Mouse (Mus musculus) left cerebral cortex, postnatal 25 days (tissue): ENCODE measurements around the gene Actg2. TPM values are rescaled to one million over a fixed set of nuclear protein-coding genes. Genes with fewer than 3 reads are reported as not detected.
"Not testable (repeated sequence)": the region's sequence is repeated elsewhere in the genome, so short reads cannot be mapped to it uniquely, and the experiment has no call there.

Experiments
- DNase-seq, 2 experiments: peaks; one replicate each; pipeline ENCODE4 v3.0.0; 2022; ENCODE audit warnings: low spot score in 2 of 2, mixed read lengths in 1 of 2
- intact Hi-C: fragments of 180-260 bp; cut with DNase I; formaldehyde crosslinking; loops from one replicate; pipeline ENCODE4 v1.15.1; 2025
- total RNA-seq, 2 experiments: library from RNA; stranded (reverse); gene quantifications; 2 replicates each; pipeline ENCODE4 v1.2.3; 2021

Actg2 gene
- total RNA-seq, result not detected

DNA sequence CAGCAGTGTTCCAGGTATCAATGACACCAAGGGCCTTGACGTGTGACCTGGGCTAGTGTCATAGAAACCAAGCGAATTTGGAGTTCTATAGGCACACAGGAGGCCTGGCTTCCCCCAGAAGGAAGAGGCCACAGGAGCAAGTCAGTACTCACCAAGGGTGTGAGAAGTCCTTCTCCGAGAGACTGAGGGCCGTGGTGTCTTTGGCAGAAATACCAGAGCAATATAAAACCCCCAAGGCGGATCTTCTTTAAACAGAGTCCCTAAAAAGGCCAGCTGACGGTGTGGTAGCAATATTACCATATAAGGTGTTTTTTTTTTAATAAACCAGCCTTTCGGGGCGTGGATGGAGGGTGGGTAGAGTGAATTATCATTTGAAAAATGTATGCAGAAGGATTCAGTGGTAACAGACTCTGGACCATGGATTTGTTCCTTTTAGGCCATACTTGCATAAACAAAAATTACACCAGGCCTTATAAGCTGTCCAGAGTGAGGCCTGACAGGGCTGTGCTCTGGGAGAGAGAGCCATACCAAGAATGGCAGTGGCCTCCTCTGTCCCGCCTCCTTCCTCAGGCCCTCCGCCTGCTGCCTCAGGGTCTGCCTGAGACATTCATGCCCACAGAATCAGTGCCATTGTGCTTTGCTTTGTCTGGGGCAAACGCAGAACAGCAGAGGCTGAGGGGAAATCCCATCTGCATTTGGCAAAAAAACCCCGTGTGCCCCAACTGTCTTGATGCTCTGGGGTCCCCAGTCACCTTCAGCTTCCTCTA, at the start of gene Actg2:
Actg2 (minus strand) TSS at position 238 of the 767 bp plus-strand sequence.
- no peak for DNase-seq
- intact Hi-C loops, result no loop called here

DNA sequence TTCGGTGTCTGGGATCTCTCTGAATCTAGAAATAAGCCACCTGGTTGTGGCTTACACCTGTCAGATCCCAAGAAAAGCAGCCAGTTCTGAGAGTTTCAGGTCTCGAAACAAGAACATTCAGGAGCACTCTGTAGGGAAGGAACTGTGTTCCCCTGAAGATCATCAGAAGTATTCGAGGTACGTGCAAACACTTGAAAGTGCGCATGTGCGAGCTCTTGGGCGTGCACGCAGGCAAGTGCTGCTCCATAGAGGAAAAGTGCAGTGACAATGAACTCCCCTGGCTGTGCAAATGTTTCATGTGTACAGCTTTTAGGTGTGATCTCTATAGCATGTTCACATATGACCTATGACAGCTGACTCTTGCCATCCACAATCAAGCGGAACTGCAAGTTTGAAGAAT, 49.3 kb upstream of the Actg2 start:
- intact Hi-C loops, result loop anchor here (10.0 kb wide), 1 partner anchor 169 kb away; no protein-coding TSS in a partner anchor
- not testable (repeated sequence) for DNase-seq

DNA sequence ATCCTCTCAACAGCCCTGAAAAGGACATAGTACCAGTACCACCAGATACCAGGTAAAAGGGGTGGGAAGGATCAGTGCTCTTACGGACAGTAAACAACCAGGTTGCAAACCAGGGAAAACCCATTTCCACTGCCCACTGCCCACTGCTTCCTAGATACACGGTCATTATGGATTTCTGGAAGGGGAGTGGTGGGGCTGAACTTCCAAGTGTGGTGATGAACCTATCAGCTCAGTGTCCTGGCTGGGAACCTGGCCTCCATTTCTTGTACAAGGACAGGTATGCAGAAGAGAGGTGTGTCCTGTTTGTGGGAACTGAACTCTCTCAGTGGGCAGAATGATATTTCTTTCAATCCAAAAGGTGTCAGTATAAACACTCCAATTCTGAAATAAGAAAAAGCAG, 47.5 kb upstream of the Actg2 start:
- intact Hi-C loops, result loop anchor here (1.0 to 10.0 kb wide), 3 partner anchors 33 to 171 kb away; no protein-coding TSS in a partner anchor
- no peak for DNase-seq

DNA sequence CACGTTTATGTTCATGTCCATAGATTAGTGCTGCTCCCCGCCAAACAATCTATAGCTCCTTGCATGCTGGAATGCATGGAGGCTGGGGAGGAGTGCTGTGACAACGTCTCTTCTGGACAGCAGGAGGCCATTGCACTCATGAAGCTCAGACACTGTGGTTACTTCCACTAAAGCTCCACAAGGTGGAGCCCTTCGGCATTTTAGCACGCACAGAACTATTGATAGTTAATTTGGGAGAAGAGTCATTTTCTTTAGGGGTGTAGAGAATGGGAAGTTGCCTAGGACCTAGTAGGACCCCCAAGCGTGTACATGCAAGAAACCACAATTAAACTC, 46.8 kb upstream of the Actg2 start:
- intact Hi-C loops, result loop anchor here (1.0 to 10.0 kb wide), 3 partner anchors 34 to 172 kb away; no protein-coding TSS in a partner anchor
- peak; percentile 47 to 60 for DNase-seq

DNA sequence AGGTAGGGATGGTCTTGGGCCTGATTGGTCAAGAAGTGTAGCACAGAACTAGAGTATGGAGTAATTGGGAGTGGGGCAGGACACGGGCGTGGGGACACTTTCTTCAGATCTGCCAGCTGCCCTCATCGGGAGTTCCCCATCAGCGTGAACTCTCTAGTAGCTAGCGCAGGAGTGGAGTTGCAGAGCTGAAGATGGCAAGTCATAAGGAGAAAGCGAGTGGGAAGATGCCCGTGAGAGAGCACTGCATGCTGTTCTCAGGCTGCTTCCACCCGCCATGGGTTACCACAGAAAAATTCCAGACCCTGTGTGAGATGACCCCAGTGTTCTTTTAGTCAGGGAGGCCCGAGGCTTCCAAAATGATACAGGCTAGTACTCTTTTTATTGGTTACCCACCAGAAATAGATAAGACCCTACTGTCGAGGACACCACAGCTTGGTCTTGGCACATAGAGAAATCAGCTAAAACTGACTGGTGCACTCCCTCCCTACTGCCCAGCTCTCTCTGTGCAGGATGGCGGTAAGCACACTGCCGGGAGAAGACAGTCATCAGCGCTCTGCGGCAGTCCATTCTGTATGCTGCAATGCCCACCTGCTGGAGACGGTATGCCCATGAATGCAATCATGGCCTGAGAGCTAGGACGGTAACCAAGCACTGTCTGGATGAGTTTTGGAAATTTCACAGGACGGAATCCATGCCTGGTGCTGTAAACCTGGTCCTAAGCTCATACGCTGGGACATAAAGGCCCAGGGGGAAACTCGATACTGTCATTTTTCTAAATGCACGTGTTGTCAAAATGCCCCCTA, 46.3 kb upstream of the Actg2 start:
- intact Hi-C loops, result loop anchor here (2.0 to 10.0 kb wide), 2 partner anchors 34 to 172 kb away; no protein-coding TSS in a partner anchor
- DNase-seq, result no peak

DNA sequence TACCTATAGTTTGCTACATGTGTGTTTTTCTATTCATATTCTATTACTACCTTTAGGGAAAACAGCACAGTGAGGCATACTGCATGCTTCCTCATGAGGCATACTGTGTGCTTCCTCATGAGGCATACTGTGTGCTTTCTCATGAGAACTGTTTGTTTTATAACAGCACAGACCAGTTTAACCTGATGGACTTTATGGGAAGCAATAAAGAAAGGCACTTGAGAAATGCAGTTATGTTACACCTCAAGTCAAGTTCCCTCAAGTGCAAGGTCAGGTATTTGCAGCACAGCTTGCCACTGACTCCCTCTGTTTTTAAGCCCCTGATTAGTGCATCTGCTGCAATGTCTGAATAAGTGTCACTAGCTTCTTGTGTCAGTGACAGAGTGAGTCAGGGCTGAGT, 41.5 kb upstream of the Actg2 start:
- DNase-seq, result no peak
- intact Hi-C loops, result no loop called here

DNA sequence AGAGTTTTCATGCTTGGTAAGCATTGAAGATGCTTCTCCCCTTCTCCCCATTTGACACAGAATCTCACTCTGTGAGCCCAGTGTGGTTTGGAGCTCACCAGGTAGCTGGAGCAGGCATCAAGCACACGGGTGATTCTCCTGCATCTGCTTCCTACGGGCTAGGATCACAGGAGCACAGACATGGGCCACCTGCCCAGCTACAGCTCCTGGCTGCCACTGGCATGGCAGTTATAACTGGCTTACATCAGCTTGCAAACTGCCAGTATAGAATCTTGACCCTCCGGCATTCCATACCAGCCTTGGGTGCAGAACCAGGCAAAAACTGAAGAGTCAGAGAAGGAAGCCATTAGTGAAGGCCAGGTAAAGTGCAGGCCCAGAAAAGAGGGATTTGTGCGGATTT, 39.5 kb upstream of the Actg2 start:
- no peak for DNase-seq
- intact Hi-C loops, result no loop called here

DNA sequence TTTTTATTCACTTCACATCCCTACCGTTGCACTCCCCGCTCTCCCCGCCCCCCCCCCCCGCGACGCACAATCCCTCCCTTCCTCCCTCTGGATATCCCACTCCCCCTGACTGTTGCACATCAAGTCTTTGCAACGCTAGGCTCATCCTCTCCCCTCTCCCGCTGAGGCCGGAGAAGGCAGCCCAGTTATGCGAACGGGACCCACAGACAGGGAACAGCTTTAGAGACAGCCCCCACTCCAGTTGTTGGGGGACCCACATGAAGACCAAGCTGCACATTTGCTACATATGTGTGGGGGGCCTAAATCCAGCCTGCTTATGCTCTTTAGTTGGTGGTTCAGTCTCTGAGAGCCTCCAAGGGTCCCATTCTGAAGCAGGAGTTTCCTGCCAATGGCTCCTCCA, 36.6 kb upstream of the Actg2 start, which contains the start of gene Stambp:
Stambp (minus strand) TSS at position 59 of the 400 bp plus-strand sequence.
- DNase-seq, result no peak
- intact Hi-C loops, result loop anchor here (5.0 kb wide), 1 partner anchor 65 kb away; the partner anchor contains the start of gene Dguok

DNA sequence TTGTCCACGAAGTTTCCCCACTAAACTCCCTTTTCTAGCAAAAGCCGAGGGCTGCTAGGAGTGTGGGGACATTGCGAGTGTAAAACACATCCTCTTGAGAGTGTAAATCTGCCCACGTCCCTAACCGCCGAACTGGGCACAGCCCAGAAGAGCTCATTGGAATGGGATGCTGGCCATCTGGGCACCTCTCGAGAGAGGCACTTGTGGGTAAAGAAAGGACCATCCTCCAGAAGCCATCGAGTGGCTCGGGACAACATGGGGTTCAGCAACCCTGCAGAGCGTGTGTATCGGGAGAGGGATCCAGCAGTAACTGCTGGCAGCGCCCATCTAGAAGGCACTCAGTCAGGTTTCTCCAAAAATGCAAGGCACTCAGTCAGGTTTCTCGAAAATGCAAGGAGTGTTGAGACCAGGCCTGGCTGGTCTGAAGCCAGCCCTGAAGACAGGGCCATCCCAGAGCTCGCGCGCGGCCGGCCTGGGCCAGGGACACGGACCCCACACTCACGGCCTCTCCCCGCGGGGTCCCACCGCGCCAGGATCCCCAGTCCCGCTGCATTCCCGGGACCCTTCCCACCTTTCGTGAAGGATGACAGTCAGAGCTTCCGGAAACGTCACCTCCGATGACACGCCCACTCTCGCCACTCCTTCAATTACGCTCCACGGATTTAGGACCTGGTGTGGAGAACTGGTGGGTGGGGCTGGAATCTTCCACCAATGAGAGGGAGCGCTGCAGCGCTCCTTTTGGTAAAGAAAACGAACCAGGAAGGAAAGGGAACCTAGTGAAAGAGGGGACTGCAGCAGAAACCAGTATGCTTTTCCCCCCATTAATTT, 36.0 kb upstream of the Actg2 start:
- DNase-seq, result peak; percentile 91 to 97
- intact Hi-C loops, result loop anchor here (2.0 to 5.0 kb wide), 2 partner anchors 65 to 217 kb away; partner anchors contain the start of gene Dguok

DNA sequence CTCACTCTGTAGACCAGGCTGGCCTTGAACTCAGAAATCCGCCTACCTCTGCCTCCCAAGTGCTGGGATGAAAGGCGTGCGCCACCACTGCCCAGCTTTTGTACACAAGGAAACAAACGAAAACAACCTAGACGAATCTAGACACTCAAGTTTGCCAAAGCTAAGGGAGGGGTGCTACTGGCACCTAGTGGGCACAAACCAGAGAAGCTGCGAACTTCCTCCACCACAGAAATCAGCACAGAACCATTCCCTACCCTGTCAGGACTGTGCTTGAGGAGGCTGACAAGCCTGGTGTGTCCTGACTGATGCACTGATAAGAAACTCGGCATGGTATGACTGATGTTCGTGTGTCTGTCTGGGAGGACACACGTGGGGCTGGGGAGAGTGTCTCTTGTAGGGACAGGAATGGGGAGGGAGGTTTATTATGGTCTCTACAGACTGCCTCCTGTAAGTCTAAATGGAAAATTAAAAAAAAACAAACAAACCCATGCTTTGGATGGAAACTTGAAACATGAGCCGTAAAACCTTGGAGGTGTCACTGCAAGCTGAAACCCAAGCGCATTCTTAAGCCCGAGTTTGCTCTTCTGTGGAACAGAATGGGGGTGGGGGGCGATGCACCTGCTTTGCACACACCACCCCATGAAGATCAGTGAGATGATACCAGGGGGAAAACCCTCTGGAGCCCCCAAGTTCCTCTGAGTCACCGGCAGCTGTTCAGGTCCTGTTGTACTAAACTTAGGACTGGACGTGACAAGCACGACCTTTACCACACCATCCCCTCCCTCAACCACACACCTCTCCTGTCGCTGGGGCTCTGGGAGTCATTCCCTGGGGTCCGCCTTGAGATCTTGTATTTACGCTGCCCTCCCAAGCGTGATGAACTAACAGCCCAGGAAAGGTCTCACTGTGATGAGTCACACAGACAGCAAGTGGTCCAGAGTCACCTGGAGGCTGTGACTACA, 33.1 kb upstream of the Actg2 start:
- peak in 1 of 2 experiments; percentile 40 for DNase-seq
- intact Hi-C loops, result loop anchor here (10.0 kb wide), 1 partner anchor 354 kb away; the partner anchor contains the start of gene Slc4a5

DNA sequence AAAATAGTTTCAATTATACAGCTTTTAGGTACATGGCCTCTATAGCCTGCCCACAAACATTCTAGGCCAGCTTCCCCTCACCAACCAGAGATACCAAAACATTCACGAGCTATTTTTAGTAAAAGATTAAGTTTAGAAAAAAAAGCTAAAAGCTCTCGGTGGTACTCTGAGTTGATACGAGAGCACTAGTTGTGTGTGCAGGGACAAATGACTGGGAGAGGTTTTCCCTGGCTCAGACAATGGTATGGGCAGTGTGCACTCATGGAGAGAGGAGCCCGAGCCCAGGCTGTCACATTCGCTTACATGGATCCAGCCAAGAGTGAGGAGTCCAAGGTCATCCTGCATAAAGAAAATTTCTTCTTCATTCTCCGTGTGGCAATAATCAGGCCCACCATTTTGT, 19.9 kb upstream of the Actg2 start:
- no peak for DNase-seq
- intact Hi-C loops, result no loop called here

DNA sequence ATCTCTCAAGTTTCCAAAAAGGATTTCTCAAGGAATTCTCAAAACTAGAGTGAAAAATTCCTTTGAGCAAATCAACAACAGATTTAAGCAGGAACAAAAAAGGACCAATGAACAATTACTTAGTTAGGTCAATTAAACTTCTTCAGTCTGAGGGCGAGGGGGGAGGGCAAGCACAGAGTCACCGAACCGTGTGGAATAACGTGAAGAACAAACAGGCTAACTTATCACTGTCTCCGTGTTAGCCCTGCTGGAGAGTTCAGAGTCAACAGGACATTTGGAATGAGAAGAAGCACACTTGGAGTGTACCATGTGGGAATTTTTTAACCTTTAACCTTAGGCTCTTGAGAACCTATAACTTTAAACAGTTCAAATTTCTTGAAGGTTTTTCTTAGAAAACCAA, 12.3 kb upstream of the Actg2 start:
- no peak for DNase-seq
- intact Hi-C loops, result no loop called here

DNA sequence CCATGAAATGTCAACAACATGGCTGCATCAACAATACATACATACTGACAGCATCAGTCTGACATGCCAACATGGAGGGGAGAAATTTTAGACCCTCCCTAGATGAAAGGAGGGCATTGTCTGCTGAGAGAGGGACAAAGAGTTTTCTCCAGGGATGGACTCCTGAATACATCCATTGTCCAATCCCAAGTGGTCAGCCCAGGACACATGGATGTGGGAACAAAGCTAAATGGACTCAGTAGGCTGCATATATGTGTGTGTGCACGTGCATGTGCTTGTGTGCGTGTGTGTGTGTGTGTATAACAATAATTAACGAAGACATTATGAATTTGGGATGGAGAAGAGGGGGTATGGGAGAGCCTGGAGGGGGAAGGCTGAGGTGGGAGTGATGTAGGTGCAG, 9.7 kb upstream of the Actg2 start:
- no peak for DNase-seq
- intact Hi-C loops, result no loop called here

DNA sequence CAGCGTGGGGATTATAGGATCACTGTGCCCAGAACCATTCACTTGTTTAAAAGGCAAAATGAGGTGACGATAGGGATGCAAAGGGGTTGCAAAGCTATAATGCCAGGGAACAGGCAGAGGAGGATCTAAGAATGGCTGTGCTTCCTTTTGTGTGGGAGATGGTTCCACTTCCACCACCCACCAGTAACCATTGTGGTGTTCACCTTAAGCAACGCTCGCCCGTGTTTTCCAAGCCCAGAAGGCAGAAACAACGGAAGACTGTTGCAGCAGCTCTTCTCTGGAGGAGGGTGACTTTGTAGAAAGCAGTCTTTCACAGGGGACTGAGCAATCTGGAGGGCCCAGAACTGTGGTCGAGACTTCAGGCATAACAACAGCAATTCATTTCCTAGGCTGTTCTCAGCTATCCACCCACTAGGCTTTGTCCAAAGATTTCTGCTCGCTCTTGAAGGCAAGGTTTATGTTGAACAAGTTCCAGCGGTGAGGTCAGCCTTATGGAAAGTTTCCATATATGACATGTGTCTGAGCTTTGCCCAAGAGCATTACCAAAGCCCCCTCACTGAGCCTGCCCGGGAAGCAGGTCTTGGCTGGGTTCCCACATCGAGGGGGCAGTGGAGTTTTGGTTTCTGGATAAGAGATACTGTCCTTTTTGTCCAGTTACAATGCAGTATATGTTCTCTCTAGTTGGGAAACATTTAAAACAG, 5.8 kb upstream of the Actg2 start:
- intact Hi-C loops, result loop anchor here (1.0 kb wide), 2 partner anchors 36 to 101 kb away; partner anchors contain the start of gene Dguok
- peak; percentile 30 to 87 for DNase-seq

DNA sequence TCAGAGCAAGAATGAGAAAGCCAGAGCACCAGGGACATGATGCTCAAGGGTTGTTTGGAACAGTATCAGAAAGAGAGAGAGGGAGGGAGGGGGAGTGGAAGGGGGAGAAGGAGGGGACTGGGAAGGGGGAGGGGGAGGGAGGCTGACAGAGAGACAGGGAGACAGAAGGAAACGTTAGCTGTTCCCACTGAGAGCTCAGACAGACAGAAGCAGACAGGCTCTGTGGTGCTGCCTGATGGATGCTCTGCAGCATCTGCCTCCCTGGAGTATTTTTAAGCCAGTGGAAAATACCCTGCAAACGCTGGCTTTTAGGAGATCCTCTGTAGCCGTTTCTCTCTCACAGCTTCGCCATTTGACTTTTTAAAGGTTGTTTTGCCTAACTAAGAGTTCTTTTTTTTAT, 4.0 kb upstream of the Actg2 start:
- intact Hi-C loops, result no loop called here
- DNase-seq, result peak; percentile 47 to 83

DNA sequence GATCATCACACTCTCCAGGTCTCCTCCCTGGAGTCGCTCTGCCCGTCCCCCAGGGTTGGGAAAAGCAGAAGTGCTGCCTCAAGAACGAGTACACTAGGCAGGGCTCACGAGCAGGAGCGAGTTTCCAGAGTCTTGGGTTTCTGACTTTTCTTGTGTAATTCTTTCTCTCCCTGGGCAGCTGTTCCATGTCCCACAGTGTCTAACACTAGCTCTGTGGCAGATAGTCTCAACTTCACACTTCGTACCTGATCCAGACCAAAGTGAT, 662 bp upstream of the Actg2 start:
- intact Hi-C loops, result no loop called here
- no peak for DNase-seq

DNA sequence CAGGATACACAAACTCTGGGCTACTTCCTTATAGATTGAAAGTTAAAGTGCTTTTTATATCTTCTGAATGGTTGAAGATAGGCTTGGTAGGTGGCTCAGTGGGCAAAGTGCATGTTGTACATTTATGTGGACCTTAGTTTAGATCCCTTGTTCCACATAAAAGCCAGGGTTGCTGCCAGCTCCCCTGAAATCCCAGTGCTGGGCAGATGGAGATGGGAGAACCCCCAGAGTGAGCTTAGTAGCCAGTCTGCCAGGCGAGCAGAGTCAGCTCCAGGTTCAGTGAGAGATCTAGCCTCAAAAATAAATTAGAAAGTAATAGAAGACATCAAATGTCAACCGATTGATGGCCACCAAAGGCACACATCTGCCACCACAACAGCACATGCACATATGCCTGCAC, 3.5 kb downstream of the Actg2 start:
- DNase-seq, result no peak

DNA sequence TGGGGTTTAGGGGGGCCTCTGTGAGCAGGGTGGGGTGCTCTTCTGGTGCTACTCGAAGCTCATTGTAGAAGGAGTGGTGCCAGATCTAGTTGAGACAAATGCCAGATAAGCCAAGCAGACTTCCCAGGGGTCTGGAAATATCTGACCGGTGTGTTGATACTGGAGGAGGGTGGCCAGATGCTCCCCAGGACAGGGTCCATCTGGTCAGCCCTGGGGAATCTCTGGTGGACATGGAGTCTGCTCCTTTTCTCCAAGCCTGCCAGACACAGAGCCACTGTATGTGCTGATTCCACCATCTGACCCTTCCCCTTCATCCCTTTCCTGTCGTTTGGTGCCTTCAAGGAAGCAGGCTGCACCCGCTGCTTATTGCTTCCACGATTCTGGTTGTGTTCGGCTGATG, 12.9 kb downstream of the Actg2 start:
- intact Hi-C loops, result no loop called here
- DNase-seq, result no peak

More for the DNA sequence above, 3.5 kb downstream of the Actg2 start:
- intact Hi-C loops, result no loop called here
